Mouse (Mus musculus): ENCODE data around the gene Msl1. TPM values are rescaled to one million over a fixed set of nuclear protein-coding genes. Genes with fewer than 3 reads are reported as not detected.

Msl1 gene
- polyA plus RNA-seq, 1 experiment from 2014 or later: 23.7 TPM

DNA sequence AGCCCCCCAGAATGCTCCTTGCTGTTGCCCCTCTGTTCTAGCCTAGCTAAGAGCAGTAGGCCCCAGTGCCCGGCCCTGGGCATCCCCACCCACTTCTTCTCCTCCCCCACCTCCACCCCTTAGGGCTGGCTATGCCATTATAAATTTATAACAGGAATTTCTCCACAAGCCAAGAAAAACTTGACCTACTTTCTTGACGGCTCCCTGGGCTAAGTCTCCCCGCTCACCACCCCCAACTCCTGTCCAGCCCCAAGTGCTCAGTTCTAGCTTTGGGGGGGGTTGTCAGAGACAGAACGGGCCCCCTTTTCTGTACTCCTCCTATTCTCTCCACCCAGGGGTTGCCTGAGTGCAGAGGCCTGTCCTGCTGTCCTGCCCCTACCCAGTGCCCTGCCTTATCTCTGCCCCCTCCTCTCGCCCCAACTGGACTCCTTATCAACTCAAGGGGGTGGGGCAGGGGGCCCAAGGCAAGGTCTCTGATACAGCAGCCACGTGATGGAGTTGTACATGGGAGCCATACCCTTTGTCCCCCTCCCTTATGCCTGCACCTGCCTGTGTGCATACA is 44.0 kb upstream of the Msl1 start:
- peak; percentile 25 for ATAC-seq (ENCODE audit: low FRiP score, low TSS enrichment)
- Histone ChIP-seq H3K9me3 (ENCODE audit: low read length) (no peaks in the 10 kb centered on the region), H3K9ac (replicated peaks; ENCODE audit: low read length) (peak overlapping the region; percentile 46), H3K4me2 (replicated peaks; ENCODE audit: low read depth, low read length) (peak overlapping the region; percentile 34), H3K36me3 (ENCODE audit: insufficient read depth, low read length) (peaks cover 15% of the 10 kb centered on the region; the same call in 1 of the 2 replicates), H3K27ac (ENCODE audit: low read length) (peak overlapping the region; percentile 85), H3K4me3 (ENCODE audit: low read length) (no peak overlapping the region), H3K27me3 (ENCODE audit: insufficient read depth, low read length) (no peaks in the 10 kb centered on the region), H3K4me1 (ENCODE audit: insufficient read depth, low read length) (peaks cover 83% of the 10 kb centered on the region)
- 32% methylated on average over 6 of the region's 6 CpGs for WGBS

DNA sequence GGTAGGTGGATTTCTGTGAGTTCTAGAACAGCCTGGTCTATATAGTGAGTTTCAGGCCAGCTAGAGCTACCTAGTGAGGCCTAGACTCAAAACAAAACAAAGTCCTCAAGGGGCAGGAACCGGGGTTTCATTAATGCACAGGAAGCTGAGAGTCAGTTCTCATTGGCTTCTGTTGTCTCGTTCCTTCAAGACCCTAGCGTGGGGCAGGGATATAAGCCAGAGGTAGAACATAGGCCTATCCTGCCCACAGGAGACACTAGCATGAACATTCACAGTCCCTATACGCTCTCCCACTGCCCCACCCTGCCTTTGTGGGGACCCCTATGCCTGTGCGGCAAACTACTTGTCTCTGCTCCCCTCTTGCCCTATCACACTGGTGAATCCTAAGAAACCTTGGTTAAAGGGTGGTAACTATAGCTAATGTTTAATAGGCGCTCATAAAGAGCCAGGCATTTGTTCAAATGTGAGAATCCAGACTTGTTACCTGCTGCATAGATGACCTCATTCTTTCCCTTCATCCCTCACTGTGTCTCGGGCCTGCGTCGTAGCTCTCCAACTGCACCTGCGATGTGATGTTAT is 42.7 kb upstream of the Msl1 start:
- peaks cover 20% of the 10 kb centered on the region; the same call in 1 of the 2 replicates for H3K36me3 ChIP-seq (ENCODE audit: insufficient read depth, low read length)
- 76% methylated on average over 10 of the region's 10 CpGs for WGBS
- H3K9ac ChIP-seq (replicated peaks; ENCODE audit: low read length): peak overlapping the region; percentile 36
- H3K9me3 ChIP-seq (ENCODE audit: low read length): no peaks in the 10 kb centered on the region
- no peaks in the 10 kb centered on the region for H3K27me3 ChIP-seq (ENCODE audit: insufficient read depth, low read length)
- ATAC-seq (ENCODE audit: low FRiP score, low TSS enrichment): no peak
- peak overlapping the region; percentile 85 for H3K27ac ChIP-seq (ENCODE audit: low read length)
- no peak overlapping the region for H3K4me3 ChIP-seq (ENCODE audit: low read length)
- no peak overlapping the region for H3K4me2 ChIP-seq (replicated peaks; ENCODE audit: low read depth, low read length)
- peaks cover 71% of the 10 kb centered on the region for H3K4me1 ChIP-seq (ENCODE audit: insufficient read depth, low read length)

DNA sequence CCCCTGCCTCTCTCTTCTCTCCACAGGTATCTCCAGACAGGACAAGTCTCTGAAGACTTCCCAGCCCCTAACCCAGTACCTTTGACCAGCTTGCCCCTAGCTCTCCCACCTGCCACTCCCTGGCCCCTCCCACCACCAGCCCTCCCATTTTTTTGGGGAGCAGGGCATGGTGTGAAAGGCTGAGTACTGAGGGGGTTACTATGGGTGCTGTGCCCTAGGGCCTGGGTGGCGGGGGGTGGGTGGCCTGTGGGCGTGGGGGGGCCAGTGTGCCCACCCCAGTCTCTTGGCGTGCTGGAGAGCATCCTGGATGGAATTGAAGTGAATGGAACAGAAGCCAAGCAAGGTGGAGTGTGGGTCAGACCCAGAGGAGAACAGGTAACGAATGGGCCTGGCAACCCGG is 42.1 kb upstream of the Msl1 start:
- Histone ChIP-seq H3K4me3 (ENCODE audit: low read length) (no peak overlapping the region), H3K27ac (ENCODE audit: low read length) (0 out of 2 replicates have a peak overlapping the region, but pooled peaks have one; percentile 24), H3K4me1 (ENCODE audit: insufficient read depth, low read length) (peaks cover 65% of the 10 kb centered on the region), H3K36me3 (ENCODE audit: insufficient read depth, low read length) (peaks cover 20% of the 10 kb centered on the region), H3K9me3 (ENCODE audit: low read length) (no peaks in the 10 kb centered on the region), H3K27me3 (ENCODE audit: insufficient read depth, low read length) (no peaks in the 10 kb centered on the region), H3K9ac (replicated peaks; ENCODE audit: low read length) (no peak overlapping the region), H3K4me2 (replicated peaks; ENCODE audit: low read depth, low read length) (no peak overlapping the region)
- no peak for ATAC-seq (ENCODE audit: low FRiP score, low TSS enrichment)
- WGBS: 97% methylated on average over 5 of the region's 5 CpGs

DNA sequence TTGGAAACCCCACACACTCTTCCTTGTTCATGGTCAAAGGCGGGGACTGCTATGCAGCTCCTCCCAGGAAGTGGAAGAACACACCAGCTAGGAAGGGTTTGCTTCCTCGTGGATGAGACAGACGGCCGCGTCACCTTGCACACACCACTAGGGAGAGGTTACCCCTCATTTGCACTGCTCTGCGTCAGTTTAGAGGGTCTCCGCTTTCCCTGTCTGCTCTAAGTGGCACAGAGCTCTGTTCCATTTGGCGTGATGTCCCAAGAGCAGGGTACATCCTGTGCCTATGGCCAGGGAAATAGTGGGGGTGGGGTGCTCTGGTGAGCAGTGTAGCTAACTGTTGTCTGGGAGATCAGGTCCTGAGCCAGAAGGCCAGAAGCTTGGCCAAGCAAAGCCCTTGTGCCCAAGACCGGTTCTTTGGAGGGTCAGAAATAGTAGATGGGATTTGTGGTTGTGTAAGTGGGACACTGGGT is 41.1 kb upstream of the Msl1 start:
- H3K36me3 ChIP-seq (ENCODE audit: insufficient read depth, low read length): peaks cover 24% of the 10 kb centered on the region
- WGBS: 62% methylated on average over 9 of the region's 9 CpGs

DNA sequence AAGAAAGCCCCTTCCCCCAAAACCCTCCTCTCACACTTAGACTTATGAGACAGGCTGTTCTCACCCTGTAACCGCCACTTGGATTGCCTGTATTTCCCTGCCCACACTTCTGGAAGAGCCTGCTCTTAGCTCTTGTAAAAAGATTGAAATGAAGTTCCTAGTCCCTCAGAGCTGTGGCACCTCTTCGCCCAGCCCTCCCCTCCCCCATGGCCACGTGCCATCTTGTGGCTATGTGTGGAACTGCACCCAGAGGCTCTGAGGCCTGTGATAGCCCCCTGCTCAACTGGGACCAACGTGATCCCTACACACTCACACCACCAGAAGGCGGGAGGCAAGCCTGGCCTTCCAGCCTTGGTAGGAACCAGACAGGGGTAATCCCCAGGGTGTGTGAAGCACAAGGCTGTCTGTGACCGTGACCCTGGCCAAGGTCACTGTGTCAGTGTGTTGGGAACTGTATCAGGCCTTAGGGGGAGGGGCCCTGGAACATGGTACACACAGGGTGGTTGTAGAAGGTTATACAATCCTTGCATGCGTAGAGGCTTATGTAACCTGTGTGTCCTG is 40.6 kb upstream of the Msl1 start:
- 26% methylated on average over 7 of the region's 7 CpGs for WGBS
- Histone ChIP-seq H3K4me3 (ENCODE audit: low read length) (no peak overlapping the region), H3K9ac (replicated peaks; ENCODE audit: low read length) (peak overlapping the region; percentile 29; the same call in 1 of the 2 replicates), H3K4me2 (replicated peaks; ENCODE audit: low read depth, low read length) (no peak overlapping the region), H3K9me3 (ENCODE audit: low read length) (no peaks in the 10 kb centered on the region), H3K27me3 (ENCODE audit: insufficient read depth, low read length) (no peaks in the 10 kb centered on the region), H3K27ac (ENCODE audit: low read length) (peak overlapping the region; percentile 62), H3K36me3 (ENCODE audit: insufficient read depth, low read length) (peaks cover 24% of the 10 kb centered on the region), H3K4me1 (ENCODE audit: insufficient read depth, low read length) (peaks cover 50% of the 10 kb centered on the region)
- peak; percentile 40; the same call in 1 of the 2 replicates for ATAC-seq (ENCODE audit: low FRiP score, low TSS enrichment)

More for the DNA sequence above, 41.1 kb upstream of the Msl1 start:
- H3K4me3 ChIP-seq (ENCODE audit: low read length): no peak overlapping the region
- no peaks in the 10 kb centered on the region for H3K27me3 ChIP-seq (ENCODE audit: insufficient read depth, low read length)
- H3K9ac ChIP-seq (replicated peaks; ENCODE audit: low read length): peak overlapping the region; percentile 29; the same call in 1 of the 2 replicates
- no peaks in the 10 kb centered on the region for H3K9me3 ChIP-seq (ENCODE audit: low read length)
- H3K27ac ChIP-seq (ENCODE audit: low read length): peak overlapping the region; percentile 62
- no peak for ATAC-seq (ENCODE audit: low FRiP score, low TSS enrichment)
- H3K4me2 ChIP-seq (replicated peaks; ENCODE audit: low read depth, low read length): 0 out of 2 replicates have a peak overlapping the region, but pooled peaks have one; percentile 0
- H3K4me1 ChIP-seq (ENCODE audit: insufficient read depth, low read length): peaks cover 55% of the 10 kb centered on the region

DNA sequence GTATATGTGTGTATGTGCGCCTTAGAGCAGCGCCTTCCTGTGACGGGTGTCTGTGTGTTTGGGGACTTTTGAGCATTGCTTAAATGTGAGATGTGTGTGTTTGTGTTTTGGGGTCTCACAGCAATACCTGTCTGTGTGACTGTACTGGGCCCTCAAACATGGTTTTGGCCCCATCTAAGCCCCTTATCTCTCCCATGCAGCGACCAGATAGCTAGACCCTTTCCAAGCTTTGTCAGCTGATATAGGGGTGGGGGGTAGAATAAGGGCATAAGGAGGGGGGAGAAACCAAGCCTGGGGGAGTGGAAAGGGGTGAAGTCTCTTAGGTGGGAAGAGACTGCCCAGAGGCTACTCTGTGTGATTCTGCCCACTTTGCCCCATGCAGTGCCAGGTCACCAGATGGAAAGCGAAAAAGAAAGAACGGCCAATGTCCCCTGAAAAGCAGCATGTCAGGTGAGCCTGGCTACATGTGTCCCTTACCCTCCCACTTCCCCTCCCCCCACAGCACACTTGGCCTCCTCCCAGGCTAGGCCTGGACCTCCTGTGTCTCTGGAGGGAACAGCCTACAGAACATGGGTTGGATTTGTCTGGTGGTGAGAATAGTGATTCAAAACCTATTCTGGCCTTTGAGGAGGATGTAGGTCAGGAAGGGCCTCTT is 39.5 kb upstream of the Msl1 start:
- WGBS: 90% methylated on average over 6 of the region's 6 CpGs
- H3K36me3 ChIP-seq (ENCODE audit: insufficient read depth, low read length): peaks cover 33% of the 10 kb centered on the region
- H3K4me3 ChIP-seq (ENCODE audit: low read length): no peak overlapping the region
- no peak for ATAC-seq (ENCODE audit: low FRiP score, low TSS enrichment)
- H3K9me3 ChIP-seq (ENCODE audit: low read length): no peaks in the 10 kb centered on the region
- no peak overlapping the region for H3K4me2 ChIP-seq (replicated peaks; ENCODE audit: low read depth, low read length)
- no peaks in the 10 kb centered on the region for H3K27me3 ChIP-seq (ENCODE audit: insufficient read depth, low read length)
- peaks cover 39% of the 10 kb centered on the region for H3K4me1 ChIP-seq (ENCODE audit: insufficient read depth, low read length)
- no peak overlapping the region for H3K9ac ChIP-seq (replicated peaks; ENCODE audit: low read length)
- H3K27ac ChIP-seq (ENCODE audit: low read length): no peak overlapping the region

DNA sequence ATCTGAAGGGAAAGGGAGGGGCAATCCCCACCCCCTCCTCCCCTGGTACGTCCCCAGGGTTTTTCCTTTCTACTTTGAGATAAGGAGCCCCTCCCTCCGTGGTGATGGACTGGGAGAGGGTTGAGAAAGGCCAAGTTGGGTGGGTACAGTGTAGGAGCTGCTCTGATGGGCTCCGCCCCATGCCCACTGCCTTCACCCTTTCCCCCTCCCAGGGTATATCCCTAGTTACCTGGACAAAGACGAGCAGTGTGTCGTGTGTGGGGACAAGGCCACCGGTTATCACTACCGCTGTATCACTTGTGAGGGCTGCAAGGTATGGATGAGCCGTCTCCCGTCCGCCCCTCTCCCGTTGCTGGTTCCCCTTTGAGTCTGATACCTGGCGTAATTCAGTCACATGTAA is 38.6 kb upstream of the Msl1 start:
- Histone ChIP-seq H3K4me2 (replicated peaks; ENCODE audit: low read depth, low read length) (no peak overlapping the region), H3K36me3 (ENCODE audit: insufficient read depth, low read length) (peaks cover 40% of the 10 kb centered on the region), H3K4me3 (ENCODE audit: low read length) (no peak overlapping the region), H3K9me3 (ENCODE audit: low read length) (no peaks in the 10 kb centered on the region), H3K27me3 (ENCODE audit: insufficient read depth, low read length) (no peaks in the 10 kb centered on the region), H3K9ac (replicated peaks; ENCODE audit: low read length) (no peak overlapping the region), H3K4me1 (ENCODE audit: insufficient read depth, low read length) (peaks cover 30% of the 10 kb centered on the region), H3K27ac (ENCODE audit: low read length) (no peak overlapping the region)
- ATAC-seq (ENCODE audit: low FRiP score, low TSS enrichment): no peak
- WGBS: 84% methylated on average over 12 of the region's 12 CpGs

DNA sequence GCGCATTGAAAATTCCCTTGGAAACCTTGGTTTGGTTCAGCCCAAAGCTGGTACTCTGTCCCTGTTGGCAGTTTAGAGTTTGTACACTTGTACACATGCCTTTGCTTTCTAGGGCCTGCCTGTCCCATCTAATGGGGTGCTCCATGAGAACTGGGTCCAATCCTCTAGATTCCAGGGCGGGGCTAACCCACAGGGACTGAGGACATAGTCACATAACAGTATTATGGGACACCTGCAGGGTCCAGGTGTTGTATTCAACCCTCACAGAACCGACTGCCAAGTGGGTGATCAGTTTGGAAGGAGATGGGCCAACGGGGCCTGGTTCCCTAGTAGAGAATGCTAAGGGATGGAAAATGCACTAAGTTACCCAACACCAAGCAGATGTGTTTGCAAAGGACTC is 33.4 kb upstream of the Msl1 start:
- Histone ChIP-seq H3K27ac (ENCODE audit: low read length) (no peak overlapping the region), H3K4me2 (replicated peaks; ENCODE audit: low read depth, low read length) (no peak overlapping the region), H3K9ac (replicated peaks; ENCODE audit: low read length) (no peak overlapping the region), H3K36me3 (ENCODE audit: insufficient read depth, low read length) (peaks cover 34% of the 10 kb centered on the region), H3K4me1 (ENCODE audit: insufficient read depth, low read length) (peaks cover 27% of the 10 kb centered on the region), H3K4me3 (ENCODE audit: low read length) (no peak overlapping the region), H3K27me3 (ENCODE audit: insufficient read depth, low read length) (no peaks in the 10 kb centered on the region), H3K9me3 (ENCODE audit: low read length) (no peaks in the 10 kb centered on the region)
- no peak for ATAC-seq (ENCODE audit: low FRiP score, low TSS enrichment)
- WGBS: 94% methylated on average over 4 of the region's 4 CpGs

DNA sequence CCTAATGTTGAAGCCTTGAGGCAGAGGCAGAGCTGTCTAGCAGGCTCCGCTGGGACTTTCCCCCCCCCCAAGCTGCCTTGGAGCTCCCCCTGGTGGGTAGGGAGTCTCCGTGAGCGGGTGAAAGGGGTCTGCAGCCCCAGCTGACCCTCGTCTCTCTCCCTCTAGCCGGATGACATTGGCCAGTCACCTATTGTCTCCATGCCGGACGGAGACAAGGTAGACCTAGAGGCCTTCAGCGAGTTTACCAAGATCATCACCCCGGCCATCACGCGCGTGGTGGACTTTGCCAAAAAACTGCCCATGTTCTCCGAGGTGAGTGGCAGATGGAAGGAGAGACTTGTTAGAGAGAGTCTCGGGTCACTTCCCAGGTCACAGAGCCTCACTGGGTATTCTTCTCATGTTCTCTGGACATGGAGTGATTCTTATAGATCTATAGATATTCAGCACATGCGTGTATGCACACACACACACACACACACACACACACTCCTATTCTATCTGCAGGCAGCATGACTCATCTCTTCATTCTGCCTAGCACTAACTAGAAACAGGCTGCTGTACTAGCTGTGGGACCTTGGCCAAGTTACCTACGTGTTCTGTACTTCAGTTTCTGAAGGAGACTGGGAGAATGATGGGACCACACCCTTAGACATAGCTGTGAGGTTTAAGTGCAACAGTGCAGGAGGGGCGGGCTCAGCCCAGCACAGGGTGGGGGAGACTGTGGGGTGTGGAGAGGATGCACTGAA is 32.4 kb upstream of the Msl1 start:
- no peaks in the 10 kb centered on the region for H3K9me3 ChIP-seq (ENCODE audit: low read length)
- no peak overlapping the region for H3K4me2 ChIP-seq (replicated peaks; ENCODE audit: low read depth, low read length)
- no peak overlapping the region for H3K27ac ChIP-seq (ENCODE audit: low read length)
- WGBS: 56% methylated on average over 17 of the region's 17 CpGs
- no peak for ATAC-seq (ENCODE audit: low FRiP score, low TSS enrichment)
- H3K9ac ChIP-seq (replicated peaks; ENCODE audit: low read length): no peak overlapping the region
- H3K27me3 ChIP-seq (ENCODE audit: insufficient read depth, low read length): no peaks in the 10 kb centered on the region
- peaks cover 37% of the 10 kb centered on the region for H3K4me1 ChIP-seq (ENCODE audit: insufficient read depth, low read length)
- H3K4me3 ChIP-seq (ENCODE audit: low read length): no peak overlapping the region
- peaks cover 29% of the 10 kb centered on the region for H3K36me3 ChIP-seq (ENCODE audit: insufficient read depth, low read length)

Measured in kidney, embryonic 16.5 days (tissue).